Comparison of ENCODE assay signal across 8 mouse cellular contexts in the genomic region with DNA sequence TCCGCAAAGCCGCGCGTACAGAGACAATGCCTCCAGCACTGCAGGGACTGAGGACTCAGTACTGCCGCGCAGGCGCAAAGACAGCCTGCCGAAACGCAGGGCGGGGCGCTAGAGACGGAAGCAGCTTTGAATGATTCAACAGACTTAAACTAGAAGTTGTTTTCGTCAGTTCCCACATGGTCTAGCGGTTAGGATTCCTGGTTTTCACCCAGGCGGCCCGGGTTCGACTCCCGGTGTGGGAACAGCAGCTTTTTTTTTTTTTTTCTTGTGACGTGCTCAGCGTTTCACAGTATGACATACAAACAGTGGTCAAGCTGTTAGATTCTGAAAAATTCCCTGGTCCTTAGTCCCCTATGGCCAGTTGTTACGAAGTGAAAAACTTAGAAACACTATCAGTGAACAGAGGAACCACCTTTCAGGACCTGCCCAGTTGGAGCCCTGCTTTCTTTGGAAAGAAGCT.
DNase-seq lines count a peak whose midpoint lies in the region; ATAC-seq and TF ChIP-seq lines count a peak whose summit lies in the region.

No protein-coding gene starts in this region.

- intact Hi-C loops in gastrocnemius, adult 2 months (cut with DNase I): no loop called here

- no peak for TF ChIP-seq CTCF in cortical plate, adult 2 months (IDR thresholded peaks at IDR 0.05; ENCODE audit: extremely low read depth, insufficient read depth, low read length)
- no peak for TF ChIP-seq CTCF in gastrocnemius, adult 2 months (IDR thresholded peaks at IDR 0.05)

- under 1% methylated on average over 21 of the region's 21 CpGs for WGBS in hindbrain, embryonic 16.5 days

- H3K4me3 ChIP-seq in cortical plate, adult 2 months (ENCODE audit: insufficient read depth, low read length): peak overlapping the region; percentile 40
- H3K4me3 ChIP-seq in gastrocnemius, adult 2 months: peak overlapping the region; percentile 85
- H3K4me3 ChIP-seq in hindbrain, embryonic 16.5 days (ENCODE audit: low read length): peak overlapping the region; percentile 49

- H3K27ac ChIP-seq in cortical plate, adult 2 months (ENCODE audit: insufficient read depth, low read length): peak overlapping the region; percentile 99
- peak overlapping the region; percentile 80 for H3K27ac ChIP-seq in gastrocnemius, adult 2 months
- peak overlapping the region; percentile 97 for H3K27ac ChIP-seq in hindbrain, embryonic 16.5 days (ENCODE audit: low read depth, low read length)

- peak; percentile 99 for ATAC-seq in hindbrain, embryonic 16.5 days

- TF ChIP-seq POLR2A in cortical plate, adult 2 months (IDR thresholded peaks at IDR 0.05; ENCODE audit: extremely low read depth, insufficient read depth, low read length): peak; percentile 100

- H3K4me1 ChIP-seq in cortical plate, adult 2 months (ENCODE audit: control insufficient read depth, insufficient read depth, low read length): peaks cover 3% of the 10 kb centered on the region; the same call in 1 of the 2 replicates
- peaks cover 9% of the 10 kb centered on the region for H3K4me1 ChIP-seq in hindbrain, embryonic 16.5 days (ENCODE audit: control insufficient read depth, insufficient read depth, low read depth, low read length)

- H3K27me3 ChIP-seq in hindbrain, embryonic 16.5 days (replicated peaks; ENCODE audit: control insufficient read depth, insufficient read depth, low read length): no peaks in the 10 kb centered on the region

- H3K9me3 ChIP-seq in hindbrain, embryonic 16.5 days (ENCODE audit: control insufficient read depth, low read length): no peaks in the 10 kb centered on the region

- peak overlapping the region; percentile 65 for H3K4me2 ChIP-seq in hindbrain, embryonic 16.5 days (ENCODE audit: low read length)

- no peaks in the 10 kb centered on the region for H3K36me3 ChIP-seq in hindbrain, embryonic 16.5 days (ENCODE audit: control insufficient read depth, insufficient read depth, low read length)

- peak; percentile 96 for DNase-seq in adipocyte (ENCODE audit: low spot score)
- DNase-seq in gastrocnemius, adult 2 months: peak; percentile 92
- DNase-seq in left cerebral cortex, adult 11 months (ENCODE audit: low spot score): peak; percentile 91
- peak; percentile 95 for DNase-seq in lung, postnatal 36 days
- peak; percentile 100 for DNase-seq in retina, embryonic 14.5 days (ENCODE audit: low spot score)
- DNase-seq in thymus, postnatal 36 days: peak; percentile 91 to 94

- peak overlapping the region; percentile 70 for H3K9ac ChIP-seq in hindbrain, embryonic 16.5 days (ENCODE audit: low read depth, low read length)

Comparison
In these comparisons a context has a peak if more than half of its experiments do, and no peak if none do; other contexts are left out.
1. Peak in every context shown above with its lines: DNase-seq, ATAC-seq, H3K4me3 ChIP-seq and H3K27ac ChIP-seq.